Mouse (Mus musculus): Measurements from ENCODE around the gene Wfdc5. TPM values are rescaled to one million over a fixed set of nuclear protein-coding genes. Genes with fewer than 3 reads are reported as not detected.

The Wfdc5 gene
- total and polyA plus RNA-seq, 3 experiments, result not detected

- Histone ChIP-seq H3K27me3 (replicated peaks) (no peaks in the 10 kb centered on the region), H3K36me3 (replicated peaks in 1 of 2; ENCODE audit: control insufficient read depth in 1 of 2, insufficient read depth in 1 of 2, low read length in 1 of 2) (peaks cover 36 to 58% of the 10 kb centered on the region in 2 experiments), H3K9ac (ENCODE audit: insufficient read depth, low read depth) (no peak overlapping the region), H3K4me2 (ENCODE audit: insufficient read depth, low read depth, poor library complexity, severe bottlenecking) (no peak overlapping the region), H3K27ac (ENCODE audit: insufficient read depth, low read depth) (peak overlapping the region; percentile 21; the same call in 1 of the 2 replicates), H3K4me3 (replicated peaks in 1 of 3; ENCODE audit: low read depth in 2 of 3, low read length in 2 of 3, poor library complexity in 1 of 3) (no peak overlapping the region), H3K9me3 (replicated peaks; ENCODE audit: low read length) (no peaks in the 10 kb centered on the region), H3K4me1 (ENCODE audit: control insufficient read depth in 1 of 2, insufficient read depth in 2 of 2) (peaks cover 26 to 84% of the 10 kb centered on the region in 2 experiments), H3K79me2 (replicated peaks; ENCODE audit: control insufficient read depth, extremely low read depth, insufficient read depth, poor library complexity, severe bottlenecking) (no peaks in the 10 kb centered on the region; the same call in none of the 2 replicates)
- TF ChIP-seq CHD1 (IDR thresholded peaks at IDR 0.05; ENCODE audit: low read depth, low read length) (no peak), ETS1 (conservative IDR thresholded peaks at IDR 0.05; ENCODE audit: low read depth, low read length) (no peak), POLR2A (IDR thresholded peaks at IDR 0.05; ENCODE audit: low read depth, low read length) (no peak), CHD2 (IDR thresholded peaks at IDR 0.05; ENCODE audit: low read length) (no peak), NELFE (IDR thresholded peaks at IDR 0.05; ENCODE audit: low read depth, low read length) (no peak), MAX (IDR thresholded peaks at IDR 0.05; ENCODE audit: low read length) (no peak), RAD21 (IDR thresholded peaks at IDR 0.05; ENCODE audit: low read depth, low read length) (no peak), RCOR1 (conservative IDR thresholded peaks at IDR 0.05; ENCODE audit: low read depth, low read length) (no peak), IRF4 (IDR thresholded peaks at IDR 0.05; ENCODE audit: low read depth, low read length) (no peak), E2F4 (IDR thresholded peaks at IDR 0.05; ENCODE audit: insufficient replicate concordance, low read depth, low read length) (no peak), NRF1 (IDR thresholded peaks at IDR 0.05; ENCODE audit: low read depth, low read length) (no peak), HCFC1 (IDR thresholded peaks at IDR 0.05; ENCODE audit: low read depth, low read length) (no peak), GABPA (IDR thresholded peaks at IDR 0.05; ENCODE audit: insufficient replicate concordance, low read depth, low read length) (no peak), PAX5 (IDR thresholded peaks at IDR 0.05; ENCODE audit: low read length) (no peak), USF1 (IDR thresholded peaks at IDR 0.05; ENCODE audit: low read depth, low read length) (no peak), SMC3 (IDR thresholded peaks at IDR 0.05; ENCODE audit: low read depth, low read length) (no peak), MYC (IDR thresholded peaks at IDR 0.05; ENCODE audit: low read depth, low read length) (no peak)
- no peak for DNase-seq (ENCODE audit: extremely low read depth)
- in situ Hi-C loops (cut with MboI; ENCODE audit: low pct_ligation_motif_present, low pct_unique_long_range_greater_than_20kb, low sequenced_read_pairs), result no loop called here
- dilution Hi-C loops (cut with MboI; ENCODE audit: extremely low pct_ligation_motif_present, extremely low pct_unique_long_range_greater_than_20kb, low sequenced_read_pairs), result no loop called here
Measured at GRCm38 (mm10) chr2:164127297-164127696, 55.2 kb downstream of the Wfdc5 start.

- H3K4me2 ChIP-seq (ENCODE audit: insufficient read depth, low read depth, poor library complexity, severe bottlenecking), result peak overlapping the region; percentile 27; the same call in 1 of the 2 replicates
- peak; percentile 71 for TF ChIP-seq SMC3 (IDR thresholded peaks at IDR 0.05; ENCODE audit: low read depth, low read length)
- peak; percentile 22; the same call in 1 of the 2 replicates for TF ChIP-seq ZNF384 (IDR thresholded peaks at IDR 0.05; ENCODE audit: low read depth, low read length)
- TF ChIP-seq RAD21 (IDR thresholded peaks at IDR 0.05; ENCODE audit: low read depth, low read length), result peak; percentile 77
- TF ChIP-seq CTCF (conservative IDR thresholded peaks at IDR 0.05 in 1 of 2, IDR thresholded peaks at IDR 0.05 in 1 of 2; ENCODE audit: low read depth in 2 of 2, low read length in 2 of 2), result peak; percentile 20 to 78; a peak in 2 of 4 replicates
- TF ChIP-seq RCOR1 (conservative IDR thresholded peaks at IDR 0.05; ENCODE audit: low read depth, low read length), result no peak
- no peak for TF ChIP-seq GABPA (IDR thresholded peaks at IDR 0.05; ENCODE audit: insufficient replicate concordance, low read depth, low read length)
- 0 out of 2 replicates have a peak, but pooled peaks have one; percentile 9 for TF ChIP-seq ZC3H11A (IDR thresholded peaks at IDR 0.05; ENCODE audit: low read depth, low read length)
- no peak for TF ChIP-seq USF2 (conservative IDR thresholded peaks at IDR 0.05; ENCODE audit: low read depth, low read length)
- TF ChIP-seq TCF12 (IDR thresholded peaks at IDR 0.05; ENCODE audit: low read depth, low read length), result peak; percentile 34; the same call in 1 of the 2 replicates
- H3K4me1 ChIP-seq (ENCODE audit: control insufficient read depth in 1 of 2, insufficient read depth in 2 of 2), result peaks cover 24 to 81% of the 10 kb centered on the region in 2 experiments
- no peaks in the 10 kb centered on the region; the same call in none of the 2 replicates for H3K79me2 ChIP-seq (replicated peaks; ENCODE audit: control insufficient read depth, extremely low read depth, insufficient read depth, poor library complexity, severe bottlenecking)
- H3K4me3 ChIP-seq (replicated peaks in 1 of 3; ENCODE audit: low read depth in 2 of 3, low read length in 2 of 3, poor library complexity in 1 of 3), result no peak overlapping the region
- no peak overlapping the region for H3K27ac ChIP-seq (ENCODE audit: insufficient read depth, low read depth)
- dilution Hi-C loops (cut with MboI; ENCODE audit: extremely low pct_ligation_motif_present, extremely low pct_unique_long_range_greater_than_20kb, low sequenced_read_pairs) (no loop called here), in situ Hi-C loops (cut with MboI; ENCODE audit: low pct_ligation_motif_present, low pct_unique_long_range_greater_than_20kb, low sequenced_read_pairs) (no loop called here)
- H3K36me3 ChIP-seq (replicated peaks in 1 of 2; ENCODE audit: control insufficient read depth in 1 of 2, insufficient read depth in 1 of 2, low read length in 1 of 2), result peaks cover 36 to 56% of the 10 kb centered on the region in 2 experiments
- H3K9ac ChIP-seq (ENCODE audit: insufficient read depth, low read depth), result no peak overlapping the region
- DNase-seq (ENCODE audit: extremely low read depth), result peak; percentile 62
- no peaks in the 10 kb centered on the region for H3K27me3 ChIP-seq (replicated peaks)
- H3K9me3 ChIP-seq (replicated peaks; ENCODE audit: low read length), result no peaks in the 10 kb centered on the region
Measured at GRCm38 (mm10) chr2:164126533-164126955, 56.0 kb downstream of the Wfdc5 start.

Other genes with a start within 250 kb of the Wfdc5 start
- 41.6 and 51.7 TPM in 2 replicates for gene Ywhab, start 187.8 kb downstream of the Wfdc5 start, total RNA-seq (2012; rRNA removed)
- gene Ywhab, start 187.8 kb downstream of the Wfdc5 start, total RNA-seq (2014; rRNA removed), result 57.1 and 59.8 TPM in 2 replicates
- 157 and 159 TPM in 2 replicates for gene Ywhab, start 187.8 kb downstream of the Wfdc5 start, polyA plus RNA-seq (2012; ENCODE audit: insufficient read length, low read depth)
- gene Pabpc1l, start 157.3 kb downstream of the Wfdc5 start, total RNA-seq (2012; rRNA removed), result 0.42 and 0.76 TPM in 2 replicates
- 0.47 and 0.55 TPM in 2 replicates for gene Pabpc1l, start 157.3 kb downstream of the Wfdc5 start, total RNA-seq (2014; rRNA removed)
- 0.96 and 2.0 TPM in 2 replicates for gene Pabpc1l, start 157.3 kb downstream of the Wfdc5 start, polyA plus RNA-seq (2012; ENCODE audit: insufficient read length, low read depth)
- 53.1 and 64.4 TPM in 2 replicates for gene Stk4, start 112.4 kb downstream of the Wfdc5 start, total RNA-seq (2012; rRNA removed)
- gene Stk4, start 112.4 kb downstream of the Wfdc5 start, total RNA-seq (2014; rRNA removed), result 50.9 and 51.4 TPM in 2 replicates
- 77.5 and 78.3 TPM in 2 replicates for gene Stk4, start 112.4 kb downstream of the Wfdc5 start, polyA plus RNA-seq (2012; ENCODE audit: insufficient read length, low read depth)
- 26.8 and 30.0 TPM in 2 replicates for gene Tomm34, start 111.6 kb downstream of the Wfdc5 start, total RNA-seq (2012; rRNA removed)
- gene Tomm34, start 111.6 kb downstream of the Wfdc5 start, total RNA-seq (2014; rRNA removed), result 25.6 and 26.5 TPM in 2 replicates
- 38.3 and 40.7 TPM in 2 replicates for gene Tomm34, start 111.6 kb downstream of the Wfdc5 start, polyA plus RNA-seq (2012; ENCODE audit: insufficient read length, low read depth)
- 0.34 and 0.42 TPM in 2 replicates for gene Kcns1, start 11.6 kb downstream of the Wfdc5 start, total RNA-seq (2012; rRNA removed)
- not detected in 2 replicates for gene Kcns1, start 11.6 kb downstream of the Wfdc5 start, total RNA-seq (2014; rRNA removed)
- 0.11 TPM in 1 of 2 replicates, not detected in the other for gene Kcns1, start 11.6 kb downstream of the Wfdc5 start, polyA plus RNA-seq (2012; ENCODE audit: insufficient read length, low read depth)
- gene Wfdc12, start 7.9 kb upstream of the Wfdc5 start, total RNA-seq (2012; rRNA removed), result not detected in 2 replicates
- gene Wfdc12, start 7.9 kb upstream of the Wfdc5 start, total RNA-seq (2014; rRNA removed), result not detected in 2 replicates
- not detected in 2 replicates for gene Wfdc12, start 7.9 kb upstream of the Wfdc5 start, polyA plus RNA-seq (2012; ENCODE audit: insufficient read length, low read depth)
- not detected in 2 replicates for gene Wfdc15a, start 17.4 kb upstream of the Wfdc5 start, total RNA-seq (2012; rRNA removed)
- gene Wfdc15a, start 17.4 kb upstream of the Wfdc5 start, total RNA-seq (2014; rRNA removed), result not detected in 2 replicates
- not detected in 2 replicates for gene Wfdc15a, start 17.4 kb upstream of the Wfdc5 start, polyA plus RNA-seq (2012; ENCODE audit: insufficient read length, low read depth)
- gene Wfdc15b, start 38.9 kb upstream of the Wfdc5 start, total RNA-seq (2012; rRNA removed), result not detected in 2 replicates
- not detected in 2 replicates for gene Wfdc15b, start 38.9 kb upstream of the Wfdc5 start, total RNA-seq (2014; rRNA removed)
- gene Wfdc15b, start 38.9 kb upstream of the Wfdc5 start, polyA plus RNA-seq (2012; ENCODE audit: insufficient read length, low read depth), result not detected in 2 replicates
- not detected in 2 replicates for gene Svs2, start 55.7 kb upstream of the Wfdc5 start, total RNA-seq (2012; rRNA removed)
- gene Svs2, start 55.7 kb upstream of the Wfdc5 start, total RNA-seq (2014; rRNA removed), result not detected in 2 replicates
- not detected in 2 replicates for gene Svs2, start 55.7 kb upstream of the Wfdc5 start, polyA plus RNA-seq (2012; ENCODE audit: insufficient read length, low read depth)
- not detected in 2 replicates for gene Svs3b, start 73.9 kb upstream of the Wfdc5 start, total RNA-seq (2012; rRNA removed)
- not detected in 2 replicates for gene Svs3b, start 73.9 kb upstream of the Wfdc5 start, total RNA-seq (2014; rRNA removed)
- gene Svs3b, start 73.9 kb upstream of the Wfdc5 start, polyA plus RNA-seq (2012; ENCODE audit: insufficient read length, low read depth), result not detected in 2 replicates
- gene Svs4, start 95.7 kb upstream of the Wfdc5 start, total RNA-seq (2012; rRNA removed), result not detected in 2 replicates
- not detected in 2 replicates for gene Svs4, start 95.7 kb upstream of the Wfdc5 start, total RNA-seq (2014; rRNA removed)
- not detected in 2 replicates for gene Svs4, start 95.7 kb upstream of the Wfdc5 start, polyA plus RNA-seq (2012; ENCODE audit: insufficient read length, low read depth)
- not detected in 2 replicates for gene Svs3a, start 106.5 kb upstream of the Wfdc5 start, total RNA-seq (2012; rRNA removed)
- not detected in 2 replicates for gene Svs3a, start 106.5 kb upstream of the Wfdc5 start, total RNA-seq (2014; rRNA removed)
- not detected in 2 replicates for gene Svs3a, start 106.5 kb upstream of the Wfdc5 start, polyA plus RNA-seq (2012; ENCODE audit: insufficient read length, low read depth)
- not detected in 2 replicates for gene Svs6, start 134.0 kb upstream of the Wfdc5 start, total RNA-seq (2012; rRNA removed)
- gene Svs6, start 134.0 kb upstream of the Wfdc5 start, total RNA-seq (2014; rRNA removed), result not detected in 2 replicates
- gene Svs6, start 134.0 kb upstream of the Wfdc5 start, polyA plus RNA-seq (2012; ENCODE audit: insufficient read length, low read depth), result not detected in 2 replicates
- not detected in 2 replicates for gene Svs5, start 150.0 kb upstream of the Wfdc5 start, total RNA-seq (2012; rRNA removed)
- gene Svs5, start 150.0 kb upstream of the Wfdc5 start, total RNA-seq (2014; rRNA removed), result not detected in 2 replicates
- gene Svs5, start 150.0 kb upstream of the Wfdc5 start, polyA plus RNA-seq (2012; ENCODE audit: insufficient read length, low read depth), result not detected in 2 replicates
- 1.2 and 2.7 TPM in 2 replicates for gene Slpi, start 206.4 kb upstream of the Wfdc5 start, total RNA-seq (2012; rRNA removed)
- gene Slpi, start 206.4 kb upstream of the Wfdc5 start, total RNA-seq (2014; rRNA removed), result 0.38 and 0.53 TPM in 2 replicates
- 0.71 and 1.0 TPM in 2 replicates for gene Slpi, start 206.4 kb upstream of the Wfdc5 start, polyA plus RNA-seq (2012; ENCODE audit: insufficient read length, low read depth)
- 0.08 TPM in 1 of 2 replicates, not detected in the other for gene Rbpjl, start 220.4 kb upstream of the Wfdc5 start, total RNA-seq (2012; rRNA removed)
- not detected in 2 replicates for gene Rbpjl, start 220.4 kb upstream of the Wfdc5 start, total RNA-seq (2014; rRNA removed)
- gene Rbpjl, start 220.4 kb upstream of the Wfdc5 start, polyA plus RNA-seq (2012; ENCODE audit: insufficient read length, low read depth), result not detected in 2 replicates
- not detected in 2 replicates for gene Matn4, start 222.4 kb upstream of the Wfdc5 start, total RNA-seq (2012; rRNA removed)
- gene Matn4, start 222.4 kb upstream of the Wfdc5 start, total RNA-seq (2014; rRNA removed), result not detected in 2 replicates
- gene Matn4, start 222.4 kb upstream of the Wfdc5 start, polyA plus RNA-seq (2012; ENCODE audit: insufficient read length, low read depth), result not detected in 2 replicates

Data from CH12.LX (cell line).